8 mouse cellular contexts compared by ENCODE assay signal in genomic region chr11:58959921-58960465, GRCm38 (mm10). TPM values are rescaled to one million over a fixed set of nuclear protein-coding genes. Genes with fewer than 3 reads are reported as not detected.
DNase-seq lines count a peak whose midpoint lies in the region; ATAC-seq and TF ChIP-seq lines count a peak whose summit lies in the region.

No protein-coding gene starts in this region.

- TF ChIP-seq POLR2A in bone marrow, adult 2 months (IDR thresholded peaks at IDR 0.05; ENCODE audit: borderline replicate concordance, control insufficient read depth, low read depth, low read length): peak; percentile 78; the same call in 1 of the 2 replicates

- peaks cover 13% of the 10 kb centered on the region; the same call in 1 of the 2 replicates for H3K27me3 ChIP-seq in embryonic facial prominence, embryonic 14.5 days (replicated peaks; ENCODE audit: control insufficient read depth, insufficient read depth, low read length)
- peaks cover 33% of the 10 kb centered on the region for H3K27me3 ChIP-seq in heart, embryonic 12.5 days (replicated peaks)
- H3K27me3 ChIP-seq in kidney, embryonic 16.5 days (ENCODE audit: insufficient read depth, low read length): peaks cover 3% of the 10 kb centered on the region
- peaks cover 35% of the 10 kb centered on the region for H3K27me3 ChIP-seq in liver, embryonic 13.5 days
- peaks cover 8% of the 10 kb centered on the region; the same call in 1 of the 2 replicates for H3K27me3 ChIP-seq in stomach, embryonic 15.5 days (replicated peaks)

- H3K4me3 ChIP-seq in bone marrow, adult 2 months (replicated peaks; ENCODE audit: control insufficient read depth, low read depth, low read length): peak overlapping the region; percentile 67
- H3K4me3 ChIP-seq in embryonic facial prominence, embryonic 14.5 days (ENCODE audit: low read depth, low read length): peak overlapping the region; percentile 50
- H3K4me3 ChIP-seq in heart, embryonic 12.5 days: peak overlapping the region; percentile 62
- H3K4me3 ChIP-seq in kidney, embryonic 16.5 days (ENCODE audit: low read length): peak overlapping the region; percentile 52
- peak overlapping the region; percentile 93 for H3K4me3 ChIP-seq in liver, embryonic 13.5 days (replicated peaks)
- peak overlapping the region; percentile 42 for H3K4me3 ChIP-seq in stomach, embryonic 15.5 days (replicated peaks)

- H3K4me1 ChIP-seq in bone marrow, adult 2 months (ENCODE audit: control insufficient read depth, insufficient read depth, low read length): no peaks in the 10 kb centered on the region; the same call in 1 of the 2 replicates
- peaks cover 25% of the 10 kb centered on the region for H3K4me1 ChIP-seq in embryonic facial prominence, embryonic 14.5 days (ENCODE audit: control insufficient read depth, insufficient read depth, low read length)
- H3K4me1 ChIP-seq in heart, embryonic 12.5 days (replicated peaks): peaks cover 40% of the 10 kb centered on the region
- peaks cover 31% of the 10 kb centered on the region for H3K4me1 ChIP-seq in kidney, embryonic 16.5 days (ENCODE audit: insufficient read depth, low read length)
- peaks cover 62% of the 10 kb centered on the region for H3K4me1 ChIP-seq in liver, embryonic 13.5 days (replicated peaks)
- H3K4me1 ChIP-seq in stomach, embryonic 15.5 days: peaks cover 24% of the 10 kb centered on the region

- peak overlapping the region; percentile 60 for H3K27ac ChIP-seq in bone marrow, adult 2 months (ENCODE audit: control insufficient read depth, insufficient read depth, low read depth, low read length, poor library complexity)
- H3K27ac ChIP-seq in embryonic facial prominence, embryonic 14.5 days (replicated peaks; ENCODE audit: low read depth, low read length): peak overlapping the region; percentile 25; the same call in 1 of the 2 replicates
- H3K27ac ChIP-seq in heart, embryonic 12.5 days (ENCODE audit: poor library complexity, severe bottlenecking): no peak overlapping the region
- H3K27ac ChIP-seq in kidney, embryonic 16.5 days (ENCODE audit: low read length): no peak overlapping the region
- peak overlapping the region; percentile 100 for H3K27ac ChIP-seq in liver, embryonic 13.5 days
- H3K27ac ChIP-seq in stomach, embryonic 15.5 days: peak overlapping the region; percentile 21; the same call in 1 of the 2 replicates

- WGBS in bone marrow, adult 2 months: 2% methylated on average over 40 of the region's 40 CpGs
- WGBS in embryonic facial prominence, embryonic 14.5 days: 5% methylated on average over 39 of the region's 40 CpGs
- WGBS in heart, embryonic 12.5 days: under 1% methylated on average over 40 of the region's 40 CpGs
- WGBS in kidney, embryonic 16.5 days: under 1% methylated on average over 40 of the region's 40 CpGs
- 3% methylated on average over 40 of the region's 40 CpGs for WGBS in liver, embryonic 13.5 days (ENCODE audit: insufficient replicate concordance)
- 4% methylated on average over 40 of the region's 40 CpGs for WGBS in stomach, embryonic 15.5 days

- peak; percentile 38; the same call in 1 of the 2 replicates for TF ChIP-seq CTCF in bone marrow, adult 2 months (IDR thresholded peaks at IDR 0.05; ENCODE audit: control insufficient read depth, insufficient read depth, low read length)

- H3K4me2 ChIP-seq in embryonic facial prominence, embryonic 14.5 days (ENCODE audit: low read depth, low read length): peak overlapping the region; percentile 93
- H3K4me2 ChIP-seq in heart, embryonic 12.5 days: peak overlapping the region; percentile 85
- peak overlapping the region; percentile 64 for H3K4me2 ChIP-seq in kidney, embryonic 16.5 days (replicated peaks; ENCODE audit: low read depth, low read length)
- H3K4me2 ChIP-seq in liver, embryonic 13.5 days: peak overlapping the region; percentile 95
- H3K4me2 ChIP-seq in stomach, embryonic 15.5 days: peak overlapping the region; percentile 73

- peak; percentile 94 for DNase-seq in A20 (ENCODE audit: low read depth, low spot score)
- peak; percentile 91 for DNase-seq in embryonic facial prominence, embryonic 14.5 days (ENCODE audit: low spot score)
- peak; percentile 85 for DNase-seq in liver, embryonic 13.5 days
- DNase-seq in natural killer cell, adult 2 months (ENCODE audit: low spot score in 2 of 2): peak; percentile 84 to 85

- peaks cover 5% of the 10 kb centered on the region; the same call in 1 of the 2 replicates for H3K9me3 ChIP-seq in embryonic facial prominence, embryonic 14.5 days (ENCODE audit: control insufficient read depth, low read length)
- peaks cover 6% of the 10 kb centered on the region for H3K9me3 ChIP-seq in heart, embryonic 12.5 days (replicated peaks)
- peaks cover 5% of the 10 kb centered on the region for H3K9me3 ChIP-seq in kidney, embryonic 16.5 days (ENCODE audit: low read length)
- H3K9me3 ChIP-seq in liver, embryonic 13.5 days (replicated peaks): peaks cover 10% of the 10 kb centered on the region
- H3K9me3 ChIP-seq in stomach, embryonic 15.5 days: no peaks in the 10 kb centered on the region

- ATAC-seq in embryonic facial prominence, embryonic 14.5 days (ENCODE audit: low read depth): peak; percentile 82
- peak; percentile 83 for ATAC-seq in heart, embryonic 12.5 days (ENCODE audit: insufficient number of reproducible peaks, low FRiP score)
- peak; percentile 81 for ATAC-seq in kidney, embryonic 16.5 days (ENCODE audit: low FRiP score, low TSS enrichment)
- ATAC-seq in liver, embryonic 13.5 days (ENCODE audit: low read depth): peak; percentile 90
- ATAC-seq in stomach, embryonic 15.5 days (ENCODE audit: insufficient read depth, low FRiP score, low read depth): peak; percentile 86

- H3K36me3 ChIP-seq in embryonic facial prominence, embryonic 14.5 days (ENCODE audit: control insufficient read depth, insufficient read depth, low read length): 0 out of 2 replicates have a peak, but pooled peaks cover 11% of the 10 kb centered on the region
- peaks cover 20% of the 10 kb centered on the region for H3K36me3 ChIP-seq in heart, embryonic 12.5 days
- H3K36me3 ChIP-seq in kidney, embryonic 16.5 days (ENCODE audit: insufficient read depth, low read length): peaks cover 16% of the 10 kb centered on the region; the same call in 1 of the 2 replicates
- peaks cover 23% of the 10 kb centered on the region for H3K36me3 ChIP-seq in liver, embryonic 13.5 days
- H3K36me3 ChIP-seq in stomach, embryonic 15.5 days: peaks cover 8% of the 10 kb centered on the region; the same call in 1 of the 2 replicates

- peak overlapping the region; percentile 56 for H3K9ac ChIP-seq in embryonic facial prominence, embryonic 14.5 days (ENCODE audit: low read depth, low read length)
- H3K9ac ChIP-seq in heart, embryonic 12.5 days: peak overlapping the region; percentile 70
- H3K9ac ChIP-seq in kidney, embryonic 16.5 days (replicated peaks; ENCODE audit: low read length): peak overlapping the region; percentile 50
- H3K9ac ChIP-seq in liver, embryonic 13.5 days: peak overlapping the region; percentile 99
- no peak overlapping the region; the same call in 1 of the 2 replicates for H3K9ac ChIP-seq in stomach, embryonic 15.5 days

RNA-seq across cellular contexts. Expression of gene Hist3h2a, which starts 5.5 kb away (rescaled TPM):
- 22.9 and 25.6 TPM in 2 replicates for polyA plus RNA-seq in bone marrow, adult 2 months (2011; ENCODE audit: insufficient read depth, insufficient read length, low replicate concordance, missing spikeins)
- polyA plus RNA-seq in embryonic facial prominence, embryonic 14.5 days (2014; fragmentation: Nextera tagmentation; extraction: Ambion mirVana): 27.6 and 29.7 TPM in 2 replicates
- 26.5 and 28.4 TPM in 2 replicates for polyA plus RNA-seq in heart, embryonic 12.5 days (2016; fragmentation: Nextera tagmentation; extraction: Ambion mirVana)
- polyA plus RNA-seq in kidney, embryonic 16.5 days (2015; fragmentation: Nextera tagmentation; extraction: Ambion mirVana): 39.5 and 39.7 TPM in 2 replicates
- polyA plus RNA-seq in liver, embryonic 13.5 days (2015; fragmentation: Nextera tagmentation; extraction: Ambion mirVana): 12.3 and 13.7 TPM in 2 replicates
- 29.6 and 32.2 TPM in 2 replicates for polyA plus RNA-seq in stomach, embryonic 15.5 days (2015; fragmentation: Nextera tagmentation; extraction: Ambion mirVana)

RNA-seq across cellular contexts. Expression of gene Trim17, which starts 5.5 kb away (rescaled TPM):
- polyA plus RNA-seq in bone marrow, adult 2 months (2011; ENCODE audit: insufficient read depth, insufficient read length, low replicate concordance, missing spikeins): 0.29 TPM in 1 of 2 replicates, not detected in the other
- polyA plus RNA-seq in embryonic facial prominence, embryonic 14.5 days (2014; fragmentation: Nextera tagmentation; extraction: Ambion mirVana): 0.41 and 0.51 TPM in 2 replicates
- 1.1 and 1.5 TPM in 2 replicates for polyA plus RNA-seq in heart, embryonic 12.5 days (2016; fragmentation: Nextera tagmentation; extraction: Ambion mirVana)
- 0.42 and 0.64 TPM in 2 replicates for polyA plus RNA-seq in kidney, embryonic 16.5 days (2015; fragmentation: Nextera tagmentation; extraction: Ambion mirVana)
- 0.06 and 0.18 TPM in 2 replicates for polyA plus RNA-seq in liver, embryonic 13.5 days (2015; fragmentation: Nextera tagmentation; extraction: Ambion mirVana)
- polyA plus RNA-seq in stomach, embryonic 15.5 days (2015; fragmentation: Nextera tagmentation; extraction: Ambion mirVana): 0.19 and 0.28 TPM in 2 replicates

RNA-seq across cellular contexts. Expression of gene Hist3h2ba, which starts 11.3 kb away (rescaled TPM):
- polyA plus RNA-seq in bone marrow, adult 2 months (2011; ENCODE audit: insufficient read depth, insufficient read length, low replicate concordance, missing spikeins): 18.8 and 22.9 TPM in 2 replicates
- 14.9 and 20.8 TPM in 2 replicates for polyA plus RNA-seq in embryonic facial prominence, embryonic 14.5 days (2014; fragmentation: Nextera tagmentation; extraction: Ambion mirVana)
- 8.5 and 11.6 TPM in 2 replicates for polyA plus RNA-seq in heart, embryonic 12.5 days (2016; fragmentation: Nextera tagmentation; extraction: Ambion mirVana)
- polyA plus RNA-seq in kidney, embryonic 16.5 days (2015; fragmentation: Nextera tagmentation; extraction: Ambion mirVana): 93.4 and 93.5 TPM in 2 replicates
- 5.5 and 6.3 TPM in 2 replicates for polyA plus RNA-seq in liver, embryonic 13.5 days (2015; fragmentation: Nextera tagmentation; extraction: Ambion mirVana)
- polyA plus RNA-seq in stomach, embryonic 15.5 days (2015; fragmentation: Nextera tagmentation; extraction: Ambion mirVana): 42.0 and 45.8 TPM in 2 replicates

RNA-seq across cellular contexts. Expression of gene Trim11, which starts 17.9 kb away (rescaled TPM):
- 37.2 and 67.8 TPM in 2 replicates for polyA plus RNA-seq in bone marrow, adult 2 months (2011; ENCODE audit: insufficient read depth, insufficient read length, low replicate concordance, missing spikeins)
- polyA plus RNA-seq in embryonic facial prominence, embryonic 14.5 days (2014; fragmentation: Nextera tagmentation; extraction: Ambion mirVana): 19.2 and 23.0 TPM in 2 replicates
- polyA plus RNA-seq in heart, embryonic 12.5 days (2016; fragmentation: Nextera tagmentation; extraction: Ambion mirVana): 27.6 and 30.8 TPM in 2 replicates
- polyA plus RNA-seq in kidney, embryonic 16.5 days (2015; fragmentation: Nextera tagmentation; extraction: Ambion mirVana): 22.9 and 25.9 TPM in 2 replicates
- 8.9 and 9.2 TPM in 2 replicates for polyA plus RNA-seq in liver, embryonic 13.5 days (2015; fragmentation: Nextera tagmentation; extraction: Ambion mirVana)
- 17.9 and 19.1 TPM in 2 replicates for polyA plus RNA-seq in stomach, embryonic 15.5 days (2015; fragmentation: Nextera tagmentation; extraction: Ambion mirVana)

RNA-seq across cellular contexts. Expression of gene Rnf187, which starts 21.3 kb away (rescaled TPM):
- 108 and 135 TPM in 2 replicates for polyA plus RNA-seq in bone marrow, adult 2 months (2011; ENCODE audit: insufficient read depth, insufficient read length, low replicate concordance, missing spikeins)
- polyA plus RNA-seq in embryonic facial prominence, embryonic 14.5 days (2014; fragmentation: Nextera tagmentation; extraction: Ambion mirVana): 256 and 271 TPM in 2 replicates
- polyA plus RNA-seq in heart, embryonic 12.5 days (2016; fragmentation: Nextera tagmentation; extraction: Ambion mirVana): 208 and 213 TPM in 2 replicates
- polyA plus RNA-seq in kidney, embryonic 16.5 days (2015; fragmentation: Nextera tagmentation; extraction: Ambion mirVana): 217 and 219 TPM in 2 replicates
- 125 and 130 TPM in 2 replicates for polyA plus RNA-seq in liver, embryonic 13.5 days (2015; fragmentation: Nextera tagmentation; extraction: Ambion mirVana)
- polyA plus RNA-seq in stomach, embryonic 15.5 days (2015; fragmentation: Nextera tagmentation; extraction: Ambion mirVana): 229 and 235 TPM in 2 replicates

Comparison
In these comparisons a context has a peak if more than half of its experiments do, and no peak if none do; other contexts are left out.
1. H3K27ac ChIP-seq: peak in bone marrow, adult 2 months (single experiment), embryonic facial prominence, embryonic 14.5 days (single experiment), liver, embryonic 13.5 days (single experiment) and stomach, embryonic 15.5 days (single experiment); none in heart, embryonic 12.5 days (single experiment) and kidney, embryonic 16.5 days (single experiment).
2. H3K4me3 ChIP-seq: peak in every context shown above with its lines; median percentile 93 in liver, embryonic 13.5 days; 67 in bone marrow, adult 2 months; 62 in heart, embryonic 12.5 days; 52 in kidney, embryonic 16.5 days; 50 in embryonic facial prominence, embryonic 14.5 days; 42 in stomach, embryonic 15.5 days.
3. Peak in every context shown above with its lines, with median percentiles within 50 percentile points of each other: DNase-seq, ATAC-seq and H3K4me2 ChIP-seq.